Mouse (Mus musculus) liver, embryonic 12.5 days (tissue): Measurements from ENCODE around the gene Zfp94. TPM values are rescaled to one million over a fixed set of nuclear protein-coding genes. Genes with fewer than 3 reads are reported as not detected.

Experiments used
- ATAC-seq: fragments of 200-750 bp; cut with Nextera tagmentation; 2 replicates; pipeline ENCODE4 v1.8.0; 2017; ENCODE audit warnings: moderate number of reproducible peaks, mild to moderate bottlenecking, moderate library complexity
- H3K27ac ChIP-seq: fragments of 300-500 bp; sonication (generic); 2 replicates; pipeline ENCODE4 v1.5.1; 2016; ENCODE audit warnings: mild to moderate bottlenecking
- H3K27me3 ChIP-seq: fragments of 300-500 bp; sonication (generic); replicated peaks from 2 replicates; pipeline ENCODE4 v1.6.1; 2016; ENCODE audit warnings: mild to moderate bottlenecking, moderate library complexity
- H3K36me3 ChIP-seq: fragments of 300-500 bp; sonication (generic); 2 replicates; pipeline ENCODE4 v1.6.1; 2016; ENCODE audit warnings: mild to moderate bottlenecking, moderate library complexity
- H3K4me1 ChIP-seq: fragments of 300-500 bp; sonication (generic); 2 replicates; pipeline ENCODE4 v1.6.1; 2016
- H3K4me2 ChIP-seq: fragments of 300-500 bp; sonication (generic); 2 replicates; pipeline ENCODE4 v1.6.1; 2016; ENCODE audit warnings: mild to moderate bottlenecking, moderate library complexity
- H3K4me3 ChIP-seq: fragments of 300-500 bp; sonication (generic); 2 replicates; pipeline ENCODE4 v1.5.1; 2016; ENCODE audit warnings: mild to moderate bottlenecking, moderate library complexity
- H3K9ac ChIP-seq: fragments of 300-500 bp; sonication (generic); 2 replicates; pipeline ENCODE4 v1.6.1; 2016; ENCODE audit warnings: mild to moderate bottlenecking, moderate library complexity
- H3K9me3 ChIP-seq: fragments of 300-500 bp; sonication (generic); replicated peaks from 2 replicates; pipeline ENCODE4 v1.6.1; 2016; ENCODE audit warnings: mild to moderate bottlenecking, moderate library complexity
- WGBS: fragments of 180-500 bp; shearing (Covaris S2); methylation state at CpG from one replicate; pipeline ENCODE4 v1.1.7; 2016; ENCODE audit not compliant: insufficient replicate concordance; 5-methylcytosine and 5-hydroxymethylcytosine counted together
- polyA plus RNA-seq: library from polyadenylated mRNA; unstranded; fragments of >200 nt; fragmentation: Nextera tagmentation; extraction: Ambion mirVana; gene quantifications from 2 replicates; pipeline ENCODE4 v1.2.1, GENCODE M21; 2016

Gene Zfp94
- polyA plus RNA-seq, 1 experiment from 2014 or later: 3.6 TPM

- Histone ChIP-seq H3K27me3 (peaks cover 27% of the 10 kb centered on the region), H3K4me2 (no peak overlapping the region), H3K9me3 (0 out of 2 replicates have a peak, but pooled peaks cover 4% of the 10 kb centered on the region), H3K4me1 (no peaks in the 10 kb centered on the region), H3K27ac (no peak overlapping the region), H3K36me3 (no peaks in the 10 kb centered on the region), H3K9ac (no peak overlapping the region), H3K4me3 (no peak overlapping the region)
- no peak for ATAC-seq
- WGBS: 24% methylated on average over 2 of the region's 2 CpGs
Observed at GRCm38 (mm10) chr7:24338241-24338640, 21.8 kb upstream of the Zfp94 start.

GRCm38 (mm10) chr7:24335699-24336309 is 19.3 kb upstream of the Zfp94 start:
- no peak for ATAC-seq
- WGBS: 5% methylated on average over 5 of the region's 5 CpGs

GRCm38 (mm10) chr7:24333304-24333986 is 17.0 kb upstream of the Zfp94 start, which contains the start of gene Tescl:
Gene Tescl, minus strand, starts transcription at chr7:24333936.
- 0 out of 2 replicates have a peak, but pooled peaks cover 3% of the 10 kb centered on the region for H3K9me3 ChIP-seq
- no peak within 1 kb of the TSS for H3K27ac ChIP-seq
- peak within 1 kb of the TSS; percentile 30 for H3K4me2 ChIP-seq
- H3K36me3 ChIP-seq: no peaks in the 10 kb centered on the region
- no peak within 1 kb of the TSS for H3K9ac ChIP-seq
- no peak for ATAC-seq
- no peak within 1 kb of the TSS for H3K4me3 ChIP-seq
- 20% methylated on average over 49 of the region's 49 CpGs for WGBS
- peaks cover 45% of the 10 kb centered on the region for H3K27me3 ChIP-seq
- H3K4me1 ChIP-seq: no peaks in the 10 kb centered on the region

More at GRCm38 (mm10) chr7:24335699-24336309, 19.3 kb upstream of the Zfp94 start:
- 0 out of 2 replicates have a peak, but pooled peaks cover 4% of the 10 kb centered on the region for H3K9me3 ChIP-seq
- no peak overlapping the region for H3K9ac ChIP-seq
- H3K27me3 ChIP-seq: peaks cover 45% of the 10 kb centered on the region
- H3K4me1 ChIP-seq: no peaks in the 10 kb centered on the region
- H3K4me3 ChIP-seq: no peak overlapping the region
- H3K27ac ChIP-seq: no peak overlapping the region
- no peak overlapping the region for H3K4me2 ChIP-seq
- no peaks in the 10 kb centered on the region for H3K36me3 ChIP-seq

- H3K36me3 ChIP-seq: no peaks in the 10 kb centered on the region
- no peak for ATAC-seq
- 66% methylated on average over 14 of the region's 14 CpGs for WGBS
- H3K4me2 ChIP-seq: no peak overlapping the region
- H3K4me1 ChIP-seq: no peaks in the 10 kb centered on the region
- H3K9me3 ChIP-seq: peaks cover 8% of the 10 kb centered on the region; the same call in 1 of the 2 replicates
- no peak overlapping the region for H3K27ac ChIP-seq
- no peak overlapping the region for H3K9ac ChIP-seq
- H3K4me3 ChIP-seq: no peak overlapping the region
- H3K27me3 ChIP-seq: peaks cover 38% of the 10 kb centered on the region
Observed at GRCm38 (mm10) chr7:24327281-24327975, 11.0 kb upstream of the Zfp94 start.

GRCm38 (mm10) chr7:24326273-24327135 is 10.0 kb upstream of the Zfp94 start:
- H3K4me3 ChIP-seq: no peak overlapping the region
- H3K4me1 ChIP-seq: no peaks in the 10 kb centered on the region
- peak overlapping the region; percentile 44; the same call in 1 of the 2 replicates for H3K4me2 ChIP-seq
- no peak for ATAC-seq
- H3K36me3 ChIP-seq: no peaks in the 10 kb centered on the region
- peaks cover 31% of the 10 kb centered on the region for H3K27me3 ChIP-seq
- H3K9ac ChIP-seq: no peak overlapping the region
- WGBS: 43% methylated on average over 20 of the region's 20 CpGs
- H3K9me3 ChIP-seq: peaks cover 8% of the 10 kb centered on the region; the same call in 1 of the 2 replicates
- no peak overlapping the region for H3K27ac ChIP-seq

- Histone ChIP-seq H3K27me3 (peaks cover 29% of the 10 kb centered on the region), H3K9ac (no peak overlapping the region), H3K4me3 (no peak overlapping the region), H3K9me3 (peaks cover 8% of the 10 kb centered on the region; the same call in 1 of the 2 replicates), H3K4me1 (no peaks in the 10 kb centered on the region), H3K4me2 (peak overlapping the region; percentile 44), H3K27ac (no peak overlapping the region), H3K36me3 (no peaks in the 10 kb centered on the region)
- 12% methylated on average over 13 of the region's 13 CpGs for WGBS
- no peak for ATAC-seq
Observed at GRCm38 (mm10) chr7:24325675-24326128, 9.2 kb upstream of the Zfp94 start.

GRCm38 (mm10) chr7:24325197-24325596 is 8.7 kb upstream of the Zfp94 start:
- Histone ChIP-seq H3K4me1 (no peaks in the 10 kb centered on the region), H3K9ac (no peak overlapping the region), H3K27me3 (peaks cover 32% of the 10 kb centered on the region), H3K27ac (no peak overlapping the region), H3K36me3 (no peaks in the 10 kb centered on the region), H3K9me3 (peaks cover 8% of the 10 kb centered on the region; the same call in 1 of the 2 replicates), H3K4me2 (no peak overlapping the region), H3K4me3 (no peak overlapping the region)
- no peak for ATAC-seq
- WGBS: 70% methylated on average over 6 of the region's 6 CpGs

GRCm38 (mm10) chr7:24322593-24322992 is 6.1 kb upstream of the Zfp94 start:
- H3K36me3 ChIP-seq: no peaks in the 10 kb centered on the region
- peaks cover 8% of the 10 kb centered on the region; the same call in 1 of the 2 replicates for H3K9me3 ChIP-seq
- no peak overlapping the region for H3K9ac ChIP-seq
- no peak for ATAC-seq
- no peaks in the 10 kb centered on the region for H3K4me1 ChIP-seq
- peaks cover 29% of the 10 kb centered on the region for H3K27me3 ChIP-seq
- H3K4me2 ChIP-seq: no peak overlapping the region
- 53% methylated on average over 4 of the region's 4 CpGs for WGBS
- no peak overlapping the region for H3K4me3 ChIP-seq
- H3K27ac ChIP-seq: no peak overlapping the region

- Histone ChIP-seq H3K9ac (no peak overlapping the region), H3K4me3 (no peak overlapping the region), H3K36me3 (0 out of 2 replicates have a peak, but pooled peaks cover under 1% of the 10 kb centered on the region), H3K9me3 (peaks cover 4% of the 10 kb centered on the region; the same call in 1 of the 2 replicates), H3K27ac (no peak overlapping the region), H3K27me3 (0 out of 2 replicates have a peak, but pooled peaks cover 3% of the 10 kb centered on the region), H3K4me2 (no peak overlapping the region), H3K4me1 (peaks cover 15% of the 10 kb centered on the region)
- ATAC-seq: no peak
- WGBS: 36% methylated on average over 6 of the region's 6 CpGs
Observed at GRCm38 (mm10) chr7:24318942-24319341, 2.5 kb upstream of the Zfp94 start.

- no peaks in the 10 kb centered on the region for H3K9me3 ChIP-seq
- H3K4me3 ChIP-seq: peak overlapping the region; percentile 71
- peak overlapping the region; percentile 49; the same call in 1 of the 2 replicates for H3K27ac ChIP-seq
- H3K9ac ChIP-seq: peak overlapping the region; percentile 75
- WGBS: 26% methylated on average over 29 of the region's 29 CpGs
- peak overlapping the region; percentile 92 for H3K4me2 ChIP-seq
- H3K36me3 ChIP-seq: peaks cover 22% of the 10 kb centered on the region
- peak; percentile 74 for ATAC-seq
- H3K27me3 ChIP-seq: 0 out of 2 replicates have a peak, but pooled peaks cover 3% of the 10 kb centered on the region
- peaks cover 15% of the 10 kb centered on the region for H3K4me1 ChIP-seq
Observed at GRCm38 (mm10) chr7:24315726-24316566, 520 bp downstream of the Zfp94 start.
